Mouse (Mus musculus): ENCODE results near the gene Prpf19.

DNA sequence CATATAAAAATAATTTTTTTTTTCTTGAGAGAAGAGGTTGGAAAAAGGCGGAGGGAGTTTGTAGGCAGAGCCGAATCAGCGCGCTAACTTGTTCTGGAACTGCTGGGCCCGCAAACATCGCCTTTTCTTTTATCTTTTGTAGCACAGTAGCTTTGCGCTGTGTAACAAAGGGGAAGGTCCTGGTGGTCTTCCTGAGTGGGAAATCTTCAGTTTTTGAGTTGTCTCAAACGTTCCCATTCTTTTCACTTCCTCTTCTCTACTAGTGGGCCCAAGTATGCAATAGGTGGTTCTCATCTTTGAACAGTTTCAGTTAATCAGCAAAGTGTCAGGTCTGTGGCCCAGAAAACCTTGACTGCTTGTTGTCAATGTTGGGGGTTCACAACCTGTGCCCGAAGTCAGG, 54.5 kb downstream of the Prpf19 start:
- TF ChIP-seq EP300 (IDR thresholded peaks at IDR 0.05; ENCODE audit: insufficient read depth, low read depth, low read length) = no peak
- TF ChIP-seq CTCF (IDR thresholded peaks at IDR 0.05) = no peak
